Mouse (Mus musculus): Measurements from ENCODE around the gene 2810459M11Rik. TPM values are rescaled to one million over a fixed set of nuclear protein-coding genes. Genes with fewer than 3 reads are reported as not detected.

Gene 2810459M11Rik
- polyA plus RNA-seq, 1 experiment from 2014 or later: 3.3 TPM

- Histone ChIP-seq H3K27ac (ENCODE audit: low read depth, low read length) (peak within 1 kb of the TSS; percentile 67), H3K4me2 (replicated peaks; ENCODE audit: low read depth) (peak within 1 kb of the TSS; percentile 76), H3K36me3 (ENCODE audit: control insufficient read depth, insufficient read depth) (no peaks in the 10 kb centered on the region), H3K27me3 (replicated peaks; ENCODE audit: control insufficient read depth, insufficient read depth, low read length) (no peaks in the 10 kb centered on the region), H3K4me1 (replicated peaks; ENCODE audit: control insufficient read depth, insufficient read depth, low read length) (no peaks in the 10 kb centered on the region), H3K4me3 (ENCODE audit: low read depth, low read length) (peak within 1 kb of the TSS; percentile 76), H3K9me3 (ENCODE audit: control insufficient read depth) (no peaks in the 10 kb centered on the region), H3K9ac (ENCODE audit: low read depth, low read length) (peak within 1 kb of the TSS; percentile 88)
- peak; percentile 91 for ATAC-seq
- peak; percentile 92 for TF ChIP-seq CTCF (IDR thresholded peaks at IDR 0.05; ENCODE audit: low read depth)
- under 1% methylated on average over 30 of the region's 47 CpGs for WGBS
Measured at GRCm38 (mm10) chr1:86064271-86064991, 18.8 kb downstream of the 2810459M11Rik start, which contains the start of gene Psmd1. TSS of gene Psmd1 (plus strand) at chr1:86064387.

GRCm38 (mm10) chr1:86076565-86076964, 30.9 kb downstream of the 2810459M11Rik start:
- H3K4me1 ChIP-seq (replicated peaks; ENCODE audit: control insufficient read depth, insufficient read depth, low read length): no peaks in the 10 kb centered on the region
- ATAC-seq: no peak
- no peak for TF ChIP-seq CTCF (IDR thresholded peaks at IDR 0.05; ENCODE audit: low read depth)
- H3K9ac ChIP-seq (ENCODE audit: low read depth, low read length): no peak overlapping the region
- no peak overlapping the region for H3K4me2 ChIP-seq (replicated peaks; ENCODE audit: low read depth)
- 95% methylated on average over 2 of the region's 2 CpGs for WGBS
- H3K27ac ChIP-seq (ENCODE audit: low read depth, low read length): no peak overlapping the region
- H3K27me3 ChIP-seq (replicated peaks; ENCODE audit: control insufficient read depth, insufficient read depth, low read length): no peaks in the 10 kb centered on the region
- H3K4me3 ChIP-seq (ENCODE audit: low read depth, low read length): no peak overlapping the region
- H3K9me3 ChIP-seq (ENCODE audit: control insufficient read depth): no peaks in the 10 kb centered on the region
- H3K36me3 ChIP-seq (ENCODE audit: control insufficient read depth, insufficient read depth): peaks cover 69% of the 10 kb centered on the region

GRCm38 (mm10) chr1:86094413-86094812, 48.8 kb downstream of the 2810459M11Rik start:
- Histone ChIP-seq H3K27me3 (replicated peaks; ENCODE audit: control insufficient read depth, insufficient read depth, low read length) (no peaks in the 10 kb centered on the region), H3K36me3 (ENCODE audit: control insufficient read depth, insufficient read depth) (peaks cover 54% of the 10 kb centered on the region), H3K9ac (ENCODE audit: low read depth, low read length) (no peak overlapping the region), H3K4me1 (replicated peaks; ENCODE audit: control insufficient read depth, insufficient read depth, low read length) (no peaks in the 10 kb centered on the region), H3K4me2 (replicated peaks; ENCODE audit: low read depth) (no peak overlapping the region), H3K9me3 (ENCODE audit: control insufficient read depth) (no peaks in the 10 kb centered on the region), H3K27ac (ENCODE audit: low read depth, low read length) (no peak overlapping the region), H3K4me3 (ENCODE audit: low read depth, low read length) (no peak overlapping the region)
- TF ChIP-seq CTCF (IDR thresholded peaks at IDR 0.05; ENCODE audit: low read depth): peak; percentile 24; the same call in 1 of the 2 replicates
- no peak for ATAC-seq
- 78% methylated on average over 7 of the region's 7 CpGs for WGBS

GRCm38 (mm10) chr1:86105054-86105453, 59.4 kb downstream of the 2810459M11Rik start:
- WGBS: 100% methylated on average over 1 of the region's 1 CpGs

More at GRCm38 (mm10) chr1:86105054-86105453, 59.4 kb downstream of the 2810459M11Rik start:
- Histone ChIP-seq H3K27ac (ENCODE audit: low read depth, low read length) (no peak overlapping the region), H3K4me3 (ENCODE audit: low read depth, low read length) (no peak overlapping the region), H3K4me2 (replicated peaks; ENCODE audit: low read depth) (no peak overlapping the region), H3K9ac (ENCODE audit: low read depth, low read length) (no peak overlapping the region), H3K36me3 (ENCODE audit: control insufficient read depth, insufficient read depth) (peaks cover 9% of the 10 kb centered on the region; the same call in 1 of the 2 replicates), H3K4me1 (replicated peaks; ENCODE audit: control insufficient read depth, insufficient read depth, low read length) (no peaks in the 10 kb centered on the region), H3K27me3 (replicated peaks; ENCODE audit: control insufficient read depth, insufficient read depth, low read length) (no peaks in the 10 kb centered on the region), H3K9me3 (ENCODE audit: control insufficient read depth) (no peaks in the 10 kb centered on the region)
- TF ChIP-seq CTCF (IDR thresholded peaks at IDR 0.05; ENCODE audit: low read depth): no peak
- ATAC-seq: no peak

Other genes starting within 250 kb of the 2810459M11Rik start
- gene Itm2c, start 151.6 kb upstream of the 2810459M11Rik start, polyA plus RNA-seq (2015; fragmentation: Nextera tagmentation; extraction: Ambion mirVana): 112 and 113 TPM in 2 replicates
- gene 4933407L21Rik, start 117.4 kb upstream of the 2810459M11Rik start, polyA plus RNA-seq (2015; fragmentation: Nextera tagmentation; extraction: Ambion mirVana): 0.13 and 0.22 TPM in 2 replicates
- gene Gpr55, start 84.9 kb upstream of the 2810459M11Rik start, polyA plus RNA-seq (2015; fragmentation: Nextera tagmentation; extraction: Ambion mirVana): 0.30 and 0.42 TPM in 2 replicates
- not detected in 2 replicates for gene Spata3, start 29.0 kb upstream of the 2810459M11Rik start, polyA plus RNA-seq (2015; fragmentation: Nextera tagmentation; extraction: Ambion mirVana)
- 70.7 and 72.8 TPM in 2 replicates for gene Psmd1, start 18.5 kb downstream of the 2810459M11Rik start, polyA plus RNA-seq (2015; fragmentation: Nextera tagmentation; extraction: Ambion mirVana)
- gene Htr2b, start 66.1 kb downstream of the 2810459M11Rik start, polyA plus RNA-seq (2015; fragmentation: Nextera tagmentation; extraction: Ambion mirVana): 3.6 and 4.3 TPM in 2 replicates
- gene Gm21972, start 87.8 kb downstream of the 2810459M11Rik start, polyA plus RNA-seq (2015; fragmentation: Nextera tagmentation; extraction: Ambion mirVana): 0.33 and 0.35 TPM in 2 replicates
- gene Armc9, start 108.9 kb downstream of the 2810459M11Rik start, polyA plus RNA-seq (2015; fragmentation: Nextera tagmentation; extraction: Ambion mirVana): 10.6 and 14.0 TPM in 2 replicates